Mouse (Mus musculus) liver, adult 2 months (tissue): Measurements from ENCODE around the gene Gcgr. TPM values are rescaled to one million over a fixed set of nuclear protein-coding genes. Genes with fewer than 3 reads are reported as not detected.
"Not testable (repeated sequence)": the region's sequence is repeated elsewhere in the genome, so short reads cannot be mapped to it uniquely, and the experiment has no call there.

ENCODE experiments used
- DNase-seq: peaks from one replicate; pipeline ENCODE4 v3.0.0-alpha.2; 2011; ENCODE audit warnings: low read depth, low spot score; ENCODE audit errors: extremely low read depth
- H3K27ac ChIP-seq: fragments of 200-500 bp; replicated peaks from 2 replicates; pipeline ENCODE4 v1.5.1; 2012; ENCODE audit warnings: low read depth, mild to moderate bottlenecking, control low read depth, inconsistent platforms, low read length; ENCODE audit not compliant: insufficient read depth
- H3K27me3 ChIP-seq: fragments of 200-500 bp; 2 replicates; pipeline ENCODE4 v1.6.1; 2012; ENCODE audit warnings: mild to moderate bottlenecking, moderate library complexity, low read length, inconsistent platforms; ENCODE audit not compliant: control insufficient read depth, insufficient read depth
- H3K36me3 ChIP-seq: fragments of 200-500 bp; 2 replicates; pipeline ENCODE4 v1.6.1; 2012; ENCODE audit warnings: low read length, inconsistent platforms; ENCODE audit not compliant: control insufficient read depth, insufficient read depth
- H3K4me1 ChIP-seq: fragments of 200-500 bp; 2 replicates; pipeline ENCODE4 v1.6.1; 2011; ENCODE audit warnings: low read length; ENCODE audit not compliant: control insufficient read depth, insufficient read depth
- H3K4me3 ChIP-seq: fragments of 200-500 bp; 2 replicates; pipeline ENCODE4 v1.5.1; 2011; ENCODE audit warnings: low read depth, mild to moderate bottlenecking, control low read depth, low read length, moderate library complexity; ENCODE audit not compliant: insufficient read depth
- H3K79me2 ChIP-seq: fragments of 200-500 bp; 2 replicates; pipeline ENCODE4 v1.6.1; 2012; ENCODE audit warnings: inconsistent platforms, mild to moderate bottlenecking, low read length, moderate library complexity; ENCODE audit not compliant: control insufficient read depth, insufficient read depth
- H3K9ac ChIP-seq: fragments of 200-500 bp; 2 replicates; pipeline ENCODE4 v1.6.1; 2012; ENCODE audit warnings: low read depth, mild to moderate bottlenecking, control low read depth, inconsistent platforms, low read length
- CTCF ChIP-seq: fragments of 200-500 bp; IDR thresholded peaks from 2 replicates; pipeline ENCODE4 v1.5.1; 2011; ENCODE audit warnings: low read depth, low read length, control low read depth
- POLR2A ChIP-seq: fragments of 200-500 bp; IDR thresholded peaks from 2 replicates; pipeline ENCODE4 v1.6.1; 2011; ENCODE audit warnings: low read length, control low read depth; ENCODE audit not compliant: insufficient read depth; ENCODE audit errors: extremely low read depth
- whole genome bisulfite sequencing: fragments of 180-500 bp; shearing (Covaris S2); methylation state at CpG from one replicate; pipeline ENCODE4 v1.1.7; 2018; 5-methylcytosine and 5-hydroxymethylcytosine counted together
- polyA plus RNA-seq: library from polyadenylated mRNA; depleted of rRNA; stranded (reverse); fragments of >200 nt; gene quantifications from 2 replicates; pipeline ENCODE4 v1.2.3, GENCODE M21; 2012
- total RNA-seq: library from RNA; depleted of rRNA; stranded (reverse); fragments of >200 nt; gene quantifications from 2 replicates; pipeline ENCODE4 v1.2.3, GENCODE M21; 2014

Gene Gcgr
- total and polyA plus RNA-seq, 2 experiments, result 135 to 561 TPM

- WGBS, result 36% methylated on average over 11 of the region's 11 CpGs
- no peaks in the 10 kb centered on the region for H3K27me3 ChIP-seq
- no peaks in the 10 kb centered on the region; the same call in 1 of the 2 replicates for H3K79me2 ChIP-seq
- H3K4me3 ChIP-seq, result peak overlapping the region; percentile 94
- peak overlapping the region; percentile 81 for H3K27ac ChIP-seq
- peaks cover 15% of the 10 kb centered on the region for H3K4me1 ChIP-seq
- DNase-seq, result no peak
- no peaks in the 10 kb centered on the region for H3K36me3 ChIP-seq
- TF ChIP-seq CTCF (no peak), POLR2A (no peak)
- H3K9ac ChIP-seq, result peak overlapping the region; percentile 90
Observed at GRCm38 (mm10) chr11:120549986-120550809, 19.7 kb downstream of the Gcgr start.

GRCm38 (mm10) chr11:120550810-120551440 is 20.4 kb downstream of the Gcgr start, which contains the start of gene Ppp1r27:
Gene Ppp1r27, minus strand, starts transcription at chr11:120551132.
- H3K79me2 ChIP-seq, result no peaks in the 10 kb centered on the region; the same call in 1 of the 2 replicates
- no peaks in the 10 kb centered on the region for H3K36me3 ChIP-seq
- DNase-seq, result no peak
- WGBS, result 94% methylated on average over 28 of the region's 28 CpGs
- H3K4me3 ChIP-seq, result peak within 1 kb of the TSS; percentile 94
- H3K4me1 ChIP-seq, result peaks cover 16% of the 10 kb centered on the region
- no peaks in the 10 kb centered on the region for H3K27me3 ChIP-seq
- peak within 1 kb of the TSS; percentile 81 for H3K27ac ChIP-seq
- H3K9ac ChIP-seq, result peak within 1 kb of the TSS; percentile 90
- TF ChIP-seq POLR2A, result no peak
- TF ChIP-seq CTCF, result no peak

GRCm38 (mm10) chr11:120552736-120553135 is 22.2 kb downstream of the Gcgr start:
- H3K9ac ChIP-seq, result no peak overlapping the region
- TF ChIP-seq CTCF (no peak), POLR2A (no peak)
- DNase-seq, result no peak
- 61% methylated on average over 5 of the region's 5 CpGs for WGBS
- no peaks in the 10 kb centered on the region for H3K27me3 ChIP-seq
- no peak overlapping the region for H3K27ac ChIP-seq
- H3K4me3 ChIP-seq, result no peak overlapping the region
- H3K79me2 ChIP-seq, result no peaks in the 10 kb centered on the region; the same call in 1 of the 2 replicates
- H3K4me1 ChIP-seq, result peaks cover 13% of the 10 kb centered on the region
- H3K36me3 ChIP-seq, result no peaks in the 10 kb centered on the region

- Histone ChIP-seq H3K9ac (no peak overlapping the region), H3K4me1 (peaks cover 6% of the 10 kb centered on the region), H3K27ac (no peak overlapping the region), H3K79me2 (no peaks in the 10 kb centered on the region), H3K36me3 (peaks cover under 1% of the 10 kb centered on the region; the same call in 1 of the 2 replicates), H3K4me3 (no peak overlapping the region), H3K27me3 (no peaks in the 10 kb centered on the region)
- peak; percentile 67 for DNase-seq
- 13% methylated on average over 7 of the region's 7 CpGs for WGBS
- TF ChIP-seq POLR2A (no peak), CTCF (no peak)
Observed at GRCm38 (mm10) chr11:120554834-120555233, 24.3 kb downstream of the Gcgr start.

- Histone ChIP-seq H3K79me2 (no peaks in the 10 kb centered on the region), H3K36me3 (peaks cover 4% of the 10 kb centered on the region; the same call in 1 of the 2 replicates), H3K4me1 (0 out of 2 replicates have a peak, but pooled peaks cover 2% of the 10 kb centered on the region), H3K27me3 (no peaks in the 10 kb centered on the region), H3K4me3 (no peak overlapping the region), H3K9ac (no peak overlapping the region), H3K27ac (no peak overlapping the region)
- whole genome bisulfite sequencing, result 29% methylated on average over 2 of the region's 2 CpGs
- no peak for DNase-seq
- TF ChIP-seq CTCF, result no peak
- no peak for TF ChIP-seq POLR2A
Observed at GRCm38 (mm10) chr11:120555260-120555659, 24.8 kb downstream of the Gcgr start.

- not testable (repeated sequence) for H3K79me2 ChIP-seq, H3K4me3 ChIP-seq, H3K9ac ChIP-seq, H3K27me3 ChIP-seq, DNase-seq, H3K4me1 ChIP-seq, H3K27ac ChIP-seq
- H3K36me3 ChIP-seq, result peaks cover 40% of the 10 kb centered on the region
- 85% methylated on average over 6 of the region's 6 CpGs for WGBS
Observed at GRCm38 (mm10) chr11:120558843-120559242, 28.3 kb downstream of the Gcgr start.
